Mouse (Mus musculus): ENCODE measurements around the gene Atraid.

The Atraid gene

DNA sequence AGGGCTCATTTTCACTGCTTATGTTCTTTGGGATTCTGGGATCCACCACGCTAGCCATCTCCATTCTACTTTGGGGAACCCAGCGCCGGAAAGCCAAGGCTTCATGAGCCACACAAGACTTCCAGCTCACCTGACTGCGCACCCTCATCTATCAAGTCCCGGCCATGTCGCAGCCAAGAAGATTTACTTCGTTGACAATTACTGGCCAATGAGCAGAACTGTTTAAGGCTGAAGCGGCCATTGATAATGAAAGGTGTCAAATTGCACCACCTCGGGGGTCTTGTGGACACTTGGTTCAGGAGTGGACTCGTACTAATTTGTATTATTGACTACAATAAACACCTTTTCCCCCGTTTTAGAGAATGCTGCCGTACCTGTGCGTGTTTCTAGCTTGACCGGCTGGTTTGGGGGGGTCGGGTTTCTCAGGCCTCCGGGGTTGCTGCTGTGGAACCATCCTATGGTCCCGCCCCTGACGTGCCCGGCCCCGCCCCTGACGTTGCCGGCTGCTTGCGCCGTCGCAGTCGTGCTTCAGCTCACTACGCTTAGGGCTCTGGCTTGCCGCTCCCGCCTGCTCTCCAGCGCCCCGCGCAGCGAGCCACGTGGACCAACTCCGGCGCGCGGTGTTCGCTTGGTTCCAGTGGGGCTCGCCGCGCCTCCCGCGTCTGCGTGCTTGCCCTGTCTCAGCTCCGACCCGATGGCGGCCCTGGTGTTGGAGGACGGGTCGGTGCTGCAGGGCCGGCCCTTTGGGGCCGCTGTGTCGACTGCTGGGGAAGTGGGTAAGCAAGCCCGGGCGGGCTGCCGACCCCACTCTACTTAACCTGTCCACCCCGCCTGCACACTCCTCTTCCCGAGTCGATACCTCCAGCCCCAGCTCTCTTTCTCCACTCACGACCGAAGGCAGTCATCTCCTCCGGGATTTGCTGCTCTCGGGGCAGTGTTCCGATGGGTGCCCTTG, 6.4 kb downstream of the Atraid start, which contains the start of gene Cad:
Gene Cad, plus strand, starts transcription at position 520 of the 955 bp plus-strand sequence.
- DNase-seq (ENCODE audit: low spot score in 2 of 2) = peak; percentile 92 to 95

DNA sequence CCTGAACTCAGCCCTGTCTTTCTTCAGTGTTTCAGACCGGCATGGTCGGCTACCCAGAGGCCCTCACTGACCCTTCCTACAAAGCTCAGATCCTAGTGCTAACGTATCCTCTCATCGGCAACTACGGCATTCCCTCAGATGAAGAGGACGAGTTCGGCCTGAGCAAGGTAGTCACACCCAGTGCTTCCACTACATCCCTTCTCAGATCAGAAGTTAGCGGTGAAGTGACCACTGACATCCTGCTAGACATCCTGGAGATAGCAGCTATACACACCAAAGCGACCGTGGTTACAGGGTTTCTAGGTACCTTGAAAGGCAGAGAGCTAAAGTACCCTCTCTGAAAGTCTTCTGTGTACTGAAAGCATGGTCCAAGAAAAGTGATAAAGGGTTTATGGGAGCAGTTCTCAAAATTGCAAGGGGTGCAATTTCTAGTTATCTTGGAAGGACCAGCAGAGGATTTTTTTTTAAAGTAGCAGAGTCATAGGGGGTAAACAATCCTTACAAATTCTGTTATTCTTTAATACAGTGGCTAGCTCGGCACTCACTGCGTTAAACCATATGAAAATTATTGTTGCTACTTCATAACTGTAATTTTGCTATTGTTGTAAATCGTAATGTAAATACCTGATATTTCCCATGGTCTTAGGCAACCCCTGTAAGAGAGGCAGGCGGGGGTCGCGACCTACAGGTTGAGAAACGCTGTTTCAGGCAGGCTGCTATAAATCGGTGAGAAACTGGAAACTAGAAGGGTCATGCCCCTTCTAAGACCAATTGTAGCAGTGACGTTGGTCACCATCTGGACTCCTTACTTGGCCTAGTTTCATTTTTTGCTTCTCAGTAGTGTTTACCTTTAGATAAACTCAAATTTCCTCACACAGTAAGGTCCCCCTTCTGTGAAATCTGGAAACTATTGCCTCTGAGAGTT, 7.4 kb downstream of the Atraid start:
- no peak for DNase-seq (ENCODE audit: low spot score in 2 of 2)

DNA sequence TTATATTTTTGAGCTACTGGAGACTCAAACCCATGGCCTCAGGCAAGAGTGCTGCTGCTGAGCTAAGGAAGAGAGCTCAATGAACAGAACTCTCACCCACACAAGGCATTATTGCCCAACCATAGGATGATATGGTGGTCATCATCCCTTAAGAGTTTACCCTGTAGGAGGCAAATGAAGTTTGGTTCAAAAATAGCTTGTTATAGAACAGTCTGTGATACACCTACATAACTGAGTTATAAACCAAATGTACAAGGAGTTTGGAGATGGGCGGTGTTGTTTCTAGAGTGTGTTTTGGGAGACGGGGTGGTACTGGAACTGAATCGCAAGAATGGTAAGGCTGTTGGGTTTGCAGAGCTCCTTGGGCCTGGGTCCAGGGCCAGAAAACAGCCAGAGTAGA, 21.7 kb downstream of the Atraid start:
- DNase-seq (ENCODE audit: low spot score in 2 of 2) = no peak

DNA sequence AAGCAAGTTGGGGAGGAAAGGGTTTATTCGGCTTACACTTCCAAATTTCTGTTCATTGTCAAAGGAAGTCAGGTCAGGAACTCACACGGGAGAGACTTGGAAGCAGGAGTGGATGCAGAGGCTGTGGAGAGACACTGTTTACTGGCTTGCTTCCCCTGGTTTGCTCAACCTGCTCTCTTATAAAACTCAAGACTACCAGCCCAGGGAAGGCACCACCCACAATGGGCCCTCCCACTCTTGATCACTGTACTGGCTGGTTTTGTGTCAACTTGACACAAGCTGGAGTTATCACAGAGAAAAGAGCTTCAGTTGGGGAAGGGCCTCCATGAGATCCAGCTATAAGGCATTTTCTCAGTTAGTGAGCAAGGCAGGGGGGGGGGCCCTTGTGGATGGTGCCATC, 22.9 kb downstream of the Atraid start:
- no peak for DNase-seq (ENCODE audit: low spot score in 2 of 2)

DNA sequence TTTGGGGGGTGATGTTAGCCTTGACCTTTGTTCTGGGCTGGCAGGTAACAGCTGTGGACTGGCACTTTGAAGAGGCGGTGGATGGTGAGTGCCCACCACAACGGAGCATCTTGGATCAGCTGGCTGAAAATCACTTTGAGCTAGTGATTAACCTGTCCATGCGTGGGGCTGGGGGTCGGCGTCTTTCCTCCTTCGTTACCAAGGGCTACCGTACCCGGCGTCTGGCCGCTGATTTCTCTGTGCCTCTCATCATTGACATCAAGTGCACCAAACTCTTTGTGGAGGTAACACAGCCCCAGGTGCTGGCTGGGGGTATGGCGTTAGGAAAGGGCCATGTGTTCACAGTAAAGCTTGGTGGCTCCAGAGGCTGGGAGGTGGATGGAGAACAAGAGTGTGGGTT, 23.7 kb downstream of the Atraid start:
- DNase-seq (ENCODE audit: low spot score in 2 of 2) = no peak

DNA sequence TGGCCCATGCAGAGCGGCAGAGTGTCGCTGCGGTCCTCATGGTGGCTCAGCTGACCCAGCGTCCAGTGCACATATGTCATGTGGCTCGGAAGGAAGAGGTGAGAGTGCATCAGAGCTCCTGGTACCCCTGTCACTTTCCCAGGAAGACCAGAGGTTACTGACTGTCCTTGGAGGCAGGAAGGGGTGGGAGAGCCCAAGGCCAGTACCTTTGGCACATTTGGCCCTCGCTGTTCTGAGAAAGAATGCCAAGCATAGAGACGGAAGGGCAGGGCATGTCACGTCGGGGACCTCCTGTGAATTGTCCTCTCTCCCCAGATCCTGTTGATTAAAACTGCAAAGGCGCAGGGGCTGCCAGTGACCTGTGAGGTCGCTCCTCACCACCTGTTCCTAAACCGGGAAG, 25.1 kb downstream of the Atraid start:
- no peak for DNase-seq (ENCODE audit: low spot score in 2 of 2)

DNA sequence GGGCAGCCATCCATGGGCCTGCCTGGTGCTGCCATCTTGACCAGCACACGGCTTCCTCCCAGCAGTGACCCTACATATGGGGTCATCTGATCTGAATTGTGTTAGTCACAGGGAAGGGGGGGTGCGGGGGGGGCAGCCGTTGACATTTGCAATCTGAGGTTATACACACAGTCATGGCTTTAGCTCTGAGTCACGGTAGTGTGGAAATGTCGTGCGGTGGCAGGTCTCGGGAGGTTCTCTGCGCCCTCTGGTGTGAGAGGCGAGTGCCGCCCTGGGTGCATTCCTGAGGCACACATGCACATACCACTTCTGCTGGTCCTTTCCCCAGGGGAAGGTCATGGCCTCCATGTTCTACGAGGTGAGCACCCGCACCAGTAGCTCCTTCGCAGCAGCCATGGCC, 28.2 kb downstream of the Atraid start:
- no peak for DNase-seq (ENCODE audit: low spot score in 2 of 2)

DNA sequence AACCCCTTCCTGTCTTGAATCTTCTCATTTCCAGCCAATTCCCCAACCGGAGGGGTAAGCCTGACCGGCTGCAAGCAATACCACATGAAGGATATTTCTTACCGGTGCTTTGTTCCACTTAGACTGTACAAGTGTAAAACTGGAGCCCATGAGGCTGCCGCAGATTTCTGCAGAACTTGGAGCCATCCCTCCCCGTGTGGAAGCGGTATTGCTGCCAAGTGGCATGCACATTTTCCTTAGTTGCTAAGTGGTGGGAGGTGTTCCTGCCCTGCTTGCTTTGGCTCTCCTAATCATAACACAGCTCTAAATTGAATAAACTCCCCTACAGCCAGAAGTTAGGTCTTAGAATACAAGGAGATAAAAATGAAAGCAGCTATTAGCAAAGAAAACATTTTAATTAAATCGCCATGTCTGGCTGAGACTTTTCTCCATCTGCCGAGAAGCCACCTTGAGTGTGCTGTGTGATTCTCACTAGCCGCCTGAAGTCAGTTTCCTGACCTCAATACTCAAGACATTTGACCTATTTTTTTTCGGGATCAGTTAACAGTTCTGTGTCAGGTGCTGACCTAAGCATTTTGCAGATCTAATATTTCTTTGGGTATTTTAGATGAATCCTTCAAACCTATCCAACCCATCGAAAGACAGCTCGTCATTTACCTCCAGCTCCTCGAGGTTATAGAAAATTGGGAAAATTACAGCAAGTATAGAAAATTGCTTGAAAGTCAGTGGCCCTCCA, 32.1 kb downstream of the Atraid start:
- DNase-seq (ENCODE audit: low spot score in 2 of 2) = no peak

DNA sequence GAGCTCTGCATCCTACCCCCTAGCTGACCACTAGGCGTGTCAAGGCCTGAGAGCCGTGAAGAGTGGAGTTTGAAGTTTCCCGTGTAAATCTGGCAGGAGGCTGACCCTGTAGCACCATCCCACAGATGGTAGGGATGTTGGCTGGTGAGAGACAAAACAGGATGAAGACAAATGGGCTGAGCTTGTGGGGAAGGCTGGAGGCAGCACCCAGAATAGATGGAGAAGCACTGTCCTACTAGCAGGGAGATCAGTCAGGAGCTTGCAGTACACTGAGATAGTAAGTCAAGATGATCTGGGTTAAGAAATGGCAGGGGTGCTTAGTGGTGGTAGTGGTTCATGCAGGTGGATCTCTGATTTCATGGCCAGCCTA, 32.7 kb downstream of the Atraid start:
- no peak for DNase-seq (ENCODE audit: low spot score in 2 of 2)

DNA sequence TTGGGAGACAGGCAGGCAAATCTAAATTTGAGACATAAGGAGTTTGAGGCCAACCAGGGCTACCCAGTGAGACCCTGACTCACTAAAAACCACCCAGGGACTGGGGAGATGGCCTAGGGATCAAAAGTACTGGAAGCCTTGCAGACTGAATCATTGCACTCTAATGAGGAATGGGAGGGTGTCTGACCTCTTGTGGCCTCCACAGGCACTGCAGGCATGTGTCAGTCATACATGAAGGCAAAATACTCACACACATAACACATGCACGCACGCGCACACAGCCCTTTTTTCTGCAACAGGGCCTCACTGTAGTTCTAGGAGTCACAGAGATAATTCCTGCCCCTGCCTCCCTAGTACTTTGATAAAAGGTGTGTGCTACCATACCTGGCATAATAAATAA, 33.3 kb downstream of the Atraid start:
- no peak for DNase-seq (ENCODE audit: low spot score in 2 of 2)

DNA sequence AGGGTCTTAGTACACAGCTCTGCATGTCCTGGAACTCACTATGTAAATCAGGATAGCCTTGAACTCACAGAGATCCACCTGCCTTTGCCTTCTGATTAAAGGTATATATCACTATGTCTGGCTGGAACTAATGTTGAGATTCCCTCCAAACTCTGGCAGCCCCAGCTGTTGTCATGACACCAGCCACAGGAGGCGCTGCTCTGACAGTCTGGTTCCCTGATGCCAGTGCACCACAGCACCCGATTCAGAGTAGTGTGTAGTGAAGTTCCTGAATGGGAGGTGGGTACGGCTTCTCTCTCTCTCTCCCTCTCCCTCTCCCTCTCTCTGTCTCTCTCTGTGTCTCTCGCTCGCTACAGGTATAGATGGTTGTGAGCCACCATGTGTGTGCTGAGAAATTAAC, 34.2 kb downstream of the Atraid start:
- peak in 1 of 2 experiments; percentile 41 for DNase-seq (ENCODE audit: low spot score in 2 of 2)

DNA sequence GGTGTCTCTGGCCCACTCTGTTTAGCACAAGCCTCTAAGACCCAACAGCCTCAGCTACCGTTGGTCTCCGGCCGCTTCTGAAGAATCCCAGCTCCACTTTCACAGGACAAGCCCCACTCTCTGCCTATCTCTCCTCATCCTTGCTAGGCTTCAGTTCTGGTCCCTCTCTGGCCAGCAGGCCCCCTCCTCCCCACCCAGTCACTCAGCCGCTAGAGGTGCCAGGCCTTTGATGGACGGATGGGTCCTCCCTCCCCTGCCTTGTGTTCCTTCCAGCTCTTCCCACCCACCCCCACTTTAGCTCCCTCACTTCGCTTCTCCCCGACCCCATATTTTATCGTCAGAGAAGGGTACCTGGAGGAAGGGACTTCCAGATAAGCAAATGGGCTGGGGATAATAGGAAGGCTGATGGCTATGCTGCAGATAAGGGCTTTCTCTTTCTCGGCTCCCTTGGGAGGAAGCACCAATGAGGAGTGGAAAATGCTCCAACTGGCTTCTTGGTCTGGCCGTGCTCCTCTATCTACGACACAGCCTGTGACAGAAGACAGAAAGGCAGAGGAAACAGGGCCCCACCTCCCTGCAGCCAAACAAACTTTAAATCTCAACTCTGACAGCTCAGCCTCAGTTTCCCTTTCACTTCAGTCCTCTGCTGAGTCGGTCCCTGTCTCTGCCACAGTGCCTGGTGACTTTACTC, 35.0 kb downstream of the Atraid start:
- DNase-seq (ENCODE audit: low spot score in 2 of 2) = peak; percentile 58 to 62

DNA sequence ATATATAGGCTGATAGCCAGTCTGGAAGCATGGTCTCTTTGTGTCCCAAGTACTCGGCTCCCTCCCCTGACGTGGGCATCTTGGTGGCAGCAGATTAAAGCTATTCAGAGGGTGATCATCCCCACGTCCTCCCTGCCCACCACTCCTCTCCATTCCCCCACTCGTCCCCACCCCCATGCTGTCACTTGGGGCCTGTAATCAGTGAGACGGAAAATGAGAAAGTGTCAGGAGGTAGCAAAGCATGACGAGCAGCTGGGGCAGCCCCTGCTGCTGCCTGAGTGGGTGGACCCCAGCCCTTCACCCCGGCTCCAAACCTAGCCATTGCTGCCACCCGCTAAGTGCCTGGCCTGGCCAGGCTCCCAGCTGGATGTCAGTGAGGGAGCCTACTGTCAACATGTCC, 35.8 kb downstream of the Atraid start:
- no peak for DNase-seq (ENCODE audit: low spot score in 2 of 2)

DNA sequence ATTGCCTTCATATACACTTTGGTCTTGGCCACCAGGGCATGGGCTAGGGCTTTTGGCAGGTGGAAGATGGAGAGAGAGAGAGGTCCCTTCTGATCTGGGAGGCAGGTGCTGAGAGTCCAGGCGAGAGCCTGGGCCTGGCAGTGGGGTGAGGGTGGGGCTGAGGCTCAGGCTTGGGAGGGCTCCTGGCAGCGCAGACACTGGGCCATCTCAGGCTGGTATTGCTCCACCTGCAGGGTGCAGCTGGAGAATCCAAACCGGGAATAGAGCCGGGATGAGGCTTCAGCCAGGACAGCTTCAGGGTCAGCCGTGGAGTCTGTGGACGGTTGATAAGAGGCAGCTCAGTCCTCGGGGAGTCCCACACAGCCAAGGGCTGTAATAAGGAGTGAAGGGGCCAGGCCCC, 38.5 kb downstream of the Atraid start:
- no peak for DNase-seq (ENCODE audit: low spot score in 2 of 2)

DNA sequence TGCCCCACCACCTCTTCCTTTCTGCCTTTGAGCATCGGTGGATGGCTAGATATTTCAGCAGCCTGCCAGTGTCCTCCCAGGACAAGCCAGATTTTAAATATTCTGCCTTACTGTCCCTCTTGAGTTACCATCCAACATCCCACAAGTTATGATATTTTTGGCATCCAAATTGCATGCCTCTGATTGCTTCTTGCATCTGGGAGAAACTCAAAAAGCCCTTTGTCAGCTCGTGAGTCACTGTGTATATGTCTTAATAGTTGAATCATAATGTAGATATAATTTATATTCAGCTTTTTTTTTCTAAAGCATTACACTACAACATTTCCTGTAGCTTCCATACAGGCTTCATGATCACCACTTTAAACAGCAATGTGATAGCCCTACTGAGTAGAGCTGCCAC, 39.0 kb downstream of the Atraid start:
- no peak for DNase-seq (ENCODE audit: low spot score in 2 of 2)

DNA sequence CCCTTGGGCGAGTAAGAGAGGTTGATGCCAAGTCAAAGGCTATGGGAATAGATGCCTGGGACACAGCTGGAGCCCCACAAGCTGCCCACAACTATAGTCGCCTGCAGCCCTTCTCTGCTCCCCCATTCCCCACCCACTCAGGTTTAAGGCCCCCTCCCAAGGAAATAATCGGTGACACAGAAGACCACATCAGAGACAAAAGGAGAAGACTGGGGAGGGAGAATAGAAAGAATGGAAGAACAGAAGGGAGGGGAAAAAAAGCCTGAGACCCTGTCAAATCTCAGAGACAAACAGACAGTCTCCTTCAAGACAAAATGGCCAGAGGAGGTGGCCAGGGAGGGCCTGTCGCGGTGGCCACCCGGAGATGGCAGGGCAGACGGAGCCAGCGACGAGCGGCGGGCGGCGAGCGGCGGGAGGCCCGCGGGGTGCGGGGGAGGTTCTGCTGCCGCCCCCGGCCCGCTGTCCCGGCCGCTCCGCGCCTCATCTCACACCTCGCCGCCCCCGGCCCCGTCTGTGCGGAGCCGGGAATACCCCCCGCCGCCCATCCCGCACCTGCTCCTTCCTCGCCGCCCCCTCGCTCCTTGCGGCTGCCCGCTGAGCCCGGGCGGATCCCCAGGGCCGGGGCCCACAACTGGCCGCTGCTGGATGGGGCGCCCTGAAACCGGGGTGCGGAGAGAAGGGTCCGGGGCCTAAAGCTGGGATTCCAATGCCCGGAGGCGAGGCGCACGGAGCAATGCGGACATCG, 44.3 kb downstream of the Atraid start:
- DNase-seq (ENCODE audit: low spot score in 2 of 2) = no peak

DNA sequence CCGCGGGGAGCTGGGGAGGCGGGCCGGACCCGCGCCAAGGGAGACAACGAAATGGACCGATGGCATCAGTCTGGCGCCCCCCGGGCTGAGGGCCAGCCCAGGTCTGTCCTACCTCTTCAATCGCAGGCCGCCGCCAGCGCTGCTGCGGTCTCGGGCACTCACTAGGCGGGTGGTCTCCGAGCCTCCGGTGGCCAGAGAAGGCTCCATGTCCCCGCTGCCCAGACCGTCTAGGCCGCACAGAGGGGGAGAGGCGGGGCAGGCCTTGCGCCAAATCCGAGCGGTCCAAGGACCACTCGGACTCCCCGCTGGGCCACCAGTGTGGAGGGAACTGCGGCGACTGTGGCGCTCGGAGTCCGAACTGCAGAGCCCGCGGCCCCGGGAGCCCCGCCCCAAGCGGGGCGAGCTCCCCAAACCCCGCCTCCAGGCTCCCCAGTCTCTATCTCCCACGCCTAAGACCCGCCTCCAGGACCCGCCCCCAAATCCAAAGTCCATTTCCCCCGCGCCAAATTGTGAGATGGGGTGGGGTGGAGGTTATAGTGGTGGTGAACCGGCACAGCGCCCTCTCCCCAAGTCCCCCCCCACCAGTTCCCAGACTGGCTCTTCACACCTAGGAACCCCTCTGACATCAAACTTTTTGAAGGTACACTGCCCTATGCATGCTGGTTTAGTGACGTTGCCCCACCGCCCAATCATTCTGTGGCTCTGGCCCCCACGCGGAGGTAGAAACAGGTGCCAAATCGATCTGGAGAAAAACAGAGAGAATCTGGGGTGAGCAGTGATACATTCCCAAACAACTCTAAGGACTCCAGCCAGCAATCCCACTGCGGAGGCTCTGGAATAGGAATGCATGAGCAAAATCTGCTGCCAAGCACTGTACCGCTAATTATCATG, 45.3 kb downstream of the Atraid start:
- no peak for DNase-seq (ENCODE audit: low spot score in 2 of 2)

DNA sequence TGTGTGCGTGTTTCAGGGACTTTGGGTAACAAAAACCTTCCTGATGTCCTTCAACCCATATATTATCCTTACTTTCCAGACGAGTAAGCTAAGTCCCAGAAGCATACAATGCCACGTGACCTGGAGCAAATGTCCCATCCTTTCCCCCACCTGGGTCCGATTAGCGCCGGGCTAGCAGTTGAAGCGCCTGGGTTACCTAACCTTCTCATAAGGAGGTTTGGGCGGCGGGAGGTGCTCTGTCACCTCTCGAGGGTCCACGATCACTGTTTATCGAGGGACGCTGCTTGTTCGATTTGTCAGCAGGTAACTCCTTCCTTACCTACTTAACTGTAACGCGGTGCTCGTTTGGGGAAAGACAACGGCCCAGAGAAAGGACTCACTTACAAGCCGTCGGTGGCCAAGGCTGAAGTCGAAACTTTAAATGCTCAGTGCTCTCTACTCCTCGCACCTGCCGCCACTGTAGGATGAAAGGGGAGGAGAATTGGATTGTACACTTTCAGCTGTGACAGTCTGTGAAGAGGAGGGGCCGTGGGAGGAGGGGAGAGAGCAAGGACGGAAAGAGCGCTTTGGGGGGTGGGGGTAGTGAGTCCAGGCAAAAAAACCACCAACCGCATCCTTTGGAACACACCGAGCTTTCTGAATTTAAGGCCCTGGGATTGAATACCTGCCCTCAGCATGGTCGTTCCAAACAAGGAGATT, 46.1 kb downstream of the Atraid start:
- DNase-seq (ENCODE audit: low spot score in 2 of 2) = no peak

All from heart, adult 9 months (tissue).